Mouse (Mus musculus): ENCODE results near the gene Trank1.

GRCm38 (mm10) chr9:111425113-111425512, 113.6 kb downstream of the Trank1 start:
- TF ChIP-seq CTCF (IDR thresholded peaks at IDR 0.05; ENCODE audit: low read depth, low read length), result no peak
- TF ChIP-seq POLR2A (IDR thresholded peaks at IDR 0.05; ENCODE audit: borderline replicate concordance, low read depth, low read length), result no peak
